Mouse (Mus musculus): ENCODE measurements at regions not wholly inside any gene's neighbourhood (a gene's known extent, or its start where the extent isn't known, plus 50 kb on each side); places are given as distances from the start of the nearest gene placed in this dataset.
A peak's percentile ranks its signal among the peaks of the same experiment; 100 is the strongest.

DNA sequence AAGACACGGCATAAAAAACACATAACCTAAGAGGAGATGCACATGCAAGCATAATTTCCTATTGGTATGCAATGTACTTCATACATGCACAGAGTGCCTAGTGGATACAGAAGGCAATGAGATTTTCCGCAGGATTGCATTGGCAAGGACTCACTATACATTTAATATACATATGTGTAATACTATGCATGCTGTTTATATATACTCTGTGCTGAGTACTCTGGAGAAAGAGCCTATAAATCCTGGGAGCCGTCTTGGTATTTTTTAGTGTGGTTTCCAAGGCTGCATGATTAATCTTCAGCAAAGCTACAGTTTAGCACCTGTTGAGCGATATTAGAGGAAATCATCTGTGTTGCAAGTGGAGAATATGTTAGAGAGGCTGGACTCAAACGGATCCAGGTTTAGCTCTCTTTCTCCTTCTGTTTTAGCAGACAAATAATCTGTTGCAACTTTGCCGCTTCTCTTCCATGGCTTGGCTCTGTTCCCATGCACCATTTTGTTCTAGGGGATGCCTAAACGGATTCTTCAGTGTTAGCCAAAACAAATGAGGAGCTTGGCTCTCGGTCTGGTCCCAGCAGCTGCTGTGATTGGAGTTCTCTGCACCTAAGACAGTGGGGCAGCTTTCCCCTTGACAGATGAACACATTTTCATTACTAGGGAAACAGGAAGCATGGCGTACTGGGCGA is 459.0 kb downstream of the Sorl1 start:
- peak; percentile 57 for DNase-seq

DNA sequence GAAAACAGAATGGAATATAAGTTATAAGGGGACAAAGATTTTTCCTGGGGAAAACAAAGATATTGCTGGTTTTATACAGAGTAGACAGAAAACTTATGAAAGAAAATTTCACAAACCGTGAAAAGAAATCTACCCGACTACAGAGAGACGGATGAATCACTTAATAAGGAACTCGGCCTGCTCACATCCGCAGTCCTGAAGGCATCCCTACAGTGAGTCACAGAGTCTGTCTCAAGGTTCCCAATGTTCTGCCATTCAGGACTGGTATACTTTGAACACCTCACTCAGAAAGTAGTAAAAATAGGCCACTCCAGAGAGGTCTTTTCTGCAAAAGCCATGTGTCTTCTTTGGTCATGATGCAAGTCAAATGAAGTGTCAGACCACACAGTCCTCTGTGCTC is 463.5 kb downstream of the Sorl1 start:
- no peak for DNase-seq

DNA sequence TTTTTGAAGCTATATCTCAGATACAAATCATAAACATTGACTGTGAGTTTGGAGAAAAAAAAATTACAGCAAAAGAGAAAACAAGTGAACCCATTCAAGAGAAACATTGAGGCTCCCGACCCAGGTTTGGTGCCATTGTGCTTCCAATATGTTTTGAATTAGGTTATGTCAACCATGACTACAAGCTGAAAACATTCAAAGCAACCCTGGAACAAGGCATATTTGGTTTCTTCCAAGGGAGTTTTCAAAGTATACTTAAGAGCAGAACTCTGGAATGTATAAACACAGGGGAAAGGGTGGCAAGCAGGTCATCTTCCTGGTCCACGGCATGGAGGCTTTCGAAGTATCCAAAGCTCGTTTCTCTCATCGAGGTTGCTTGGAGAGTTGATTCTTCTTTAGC is 464.1 kb downstream of the Sorl1 start:
- DNase-seq: no peak

DNA sequence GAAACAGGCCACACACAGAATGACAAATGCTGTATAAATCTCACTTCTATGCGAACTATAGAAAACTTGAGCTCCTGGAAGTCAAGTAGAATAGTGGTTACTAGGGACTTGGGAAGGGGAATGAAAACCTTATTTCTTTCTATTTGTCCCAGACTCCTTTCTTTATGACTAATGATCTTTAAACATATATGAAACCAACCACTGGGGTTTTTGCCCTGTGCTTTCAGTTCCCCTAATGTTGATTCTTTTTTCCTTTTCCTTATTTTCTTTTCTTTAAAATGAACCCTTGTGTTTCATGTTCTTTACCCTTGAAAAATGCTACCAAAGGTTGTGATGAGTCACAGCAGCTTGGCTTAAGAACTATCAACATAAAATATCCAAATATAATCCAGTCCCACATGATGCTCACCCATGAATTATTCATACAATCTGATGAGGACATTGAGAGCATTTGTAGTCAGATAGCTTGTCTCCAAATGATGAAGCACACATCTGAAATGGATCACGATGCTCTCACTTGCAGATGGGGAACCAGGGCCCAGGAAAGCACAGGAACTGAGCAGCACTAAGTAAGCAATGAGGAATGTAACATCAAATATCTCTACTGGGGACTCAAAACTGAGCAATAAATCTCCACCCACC is 470.2 kb upstream of the Ubash3b start:
- peak; percentile 21 for DNase-seq

DNA sequence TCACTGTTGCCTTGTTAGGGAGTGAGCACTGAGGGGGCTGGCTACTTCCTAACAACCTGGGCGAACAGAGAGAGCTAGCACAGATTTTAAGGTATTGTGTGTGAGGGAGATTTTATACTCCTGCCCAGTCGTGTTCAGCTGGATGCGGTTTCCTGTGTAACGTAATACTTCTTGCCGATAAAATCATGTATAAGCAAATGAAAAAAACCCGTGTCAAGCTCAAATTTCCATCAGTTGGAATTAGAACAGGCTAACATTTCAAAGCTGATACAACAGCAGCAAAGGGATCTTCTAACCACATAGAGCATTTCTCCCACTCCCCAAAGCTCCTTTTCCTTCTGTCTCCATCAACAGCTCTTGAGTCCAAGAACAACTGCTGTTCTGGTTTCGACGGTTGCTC is 459.8 kb upstream of the Ubash3b start:
- no peak for DNase-seq

DNA sequence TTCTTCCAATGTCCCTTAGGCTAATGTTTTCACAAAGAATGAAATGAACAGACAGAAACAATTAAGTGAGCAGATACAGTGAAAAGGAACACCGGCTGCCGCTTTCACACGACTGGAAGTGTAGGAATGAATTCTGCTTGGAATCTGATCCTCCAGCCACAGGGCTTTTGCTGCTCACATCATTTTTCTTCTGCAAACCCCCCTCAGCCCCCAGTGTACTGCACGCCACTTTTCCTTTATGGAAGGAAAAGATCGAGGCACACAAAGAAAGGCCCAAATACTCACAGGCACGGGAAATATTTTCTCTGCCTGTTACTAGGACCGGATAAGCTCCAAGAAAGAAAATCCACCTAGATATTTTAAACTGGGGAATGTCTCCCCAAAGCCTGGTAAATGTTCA is 452.5 kb upstream of the Ubash3b start:
- no peak for DNase-seq

DNA sequence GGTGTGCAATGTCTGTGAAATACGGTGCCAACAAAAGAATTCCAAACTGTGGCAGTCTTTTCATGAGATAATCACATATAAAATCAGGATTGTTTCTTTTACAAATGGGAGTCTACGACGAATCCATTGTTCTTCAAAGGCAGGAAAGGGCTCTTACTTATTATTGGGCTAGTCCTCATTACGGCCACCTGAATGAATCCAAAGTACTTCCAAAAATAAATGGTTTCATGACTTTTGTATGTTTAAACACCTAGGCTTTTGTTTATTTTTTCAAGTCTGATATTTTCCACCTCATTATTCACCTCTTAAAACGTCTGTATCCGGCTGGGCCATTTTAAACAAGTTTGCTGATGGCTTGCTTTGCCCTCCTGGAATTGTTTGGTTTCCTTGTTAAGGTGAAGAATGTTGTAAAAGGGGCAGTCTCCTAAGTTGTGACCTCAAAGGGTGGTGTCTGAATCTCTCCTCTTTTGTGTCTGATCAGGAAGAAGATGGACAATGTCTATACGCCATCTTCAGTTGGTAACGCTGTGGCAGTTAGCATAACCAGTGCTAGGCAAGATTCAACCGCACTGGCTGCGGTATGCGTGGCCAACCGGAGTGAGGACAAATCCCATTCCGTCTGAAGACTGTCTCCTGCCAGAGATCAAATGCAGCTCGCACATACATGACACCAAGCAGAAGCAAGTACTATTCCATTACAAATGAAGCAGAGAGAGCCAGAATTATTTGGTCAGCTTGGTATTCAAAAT is 451.5 kb upstream of the Ubash3b start:
- no peak for DNase-seq

- DNase-seq: peak; percentile 25
These were observed 450.9 kb upstream of the Ubash3b start for GRCm38 (mm10) chr9:41612452-41612795.

DNA sequence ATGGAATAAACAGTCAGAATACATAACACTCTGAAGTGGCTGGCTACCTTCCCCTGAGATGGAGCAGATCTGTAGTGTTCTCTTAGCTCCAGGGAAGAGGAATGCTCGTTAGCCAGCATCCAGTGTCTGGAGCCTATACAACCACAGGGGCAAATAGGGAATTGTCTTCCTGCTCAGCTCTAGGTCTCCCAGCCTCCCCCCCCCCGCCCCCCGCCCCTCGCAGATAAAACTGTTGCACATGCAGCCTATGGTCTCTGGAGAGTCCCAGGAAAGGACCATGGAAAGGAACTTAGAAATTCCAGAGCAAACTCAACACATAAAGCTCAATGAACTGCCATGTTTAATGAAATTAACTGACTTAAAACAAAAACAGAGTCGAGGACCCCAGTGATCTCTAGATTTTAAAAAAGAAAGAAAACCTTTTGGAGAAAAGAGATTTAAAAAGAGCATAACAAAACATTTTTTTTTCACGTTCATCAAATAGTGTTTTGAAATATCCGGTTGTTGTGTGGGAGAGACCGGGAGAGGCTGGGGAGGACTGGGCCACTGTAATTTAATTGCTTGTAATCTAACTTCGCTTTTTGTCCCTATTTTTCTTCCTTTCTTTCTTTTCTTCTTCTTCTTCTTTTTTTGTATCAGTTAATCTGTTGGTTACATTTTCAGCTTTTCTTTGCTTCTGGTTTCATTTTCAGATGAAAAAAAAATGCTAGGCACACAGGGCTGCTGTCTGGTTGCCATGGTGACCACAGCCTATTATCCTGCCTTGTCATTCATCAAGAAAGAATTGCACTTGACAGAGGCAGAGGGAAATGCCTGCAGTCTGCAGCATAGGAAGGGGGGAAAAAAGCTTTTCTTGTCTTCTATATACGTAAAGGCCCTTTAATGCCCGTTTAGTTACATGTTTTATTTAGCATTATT is 450.3 kb upstream of the Ubash3b start:
- peak; percentile 67 for DNase-seq

- no peak for DNase-seq
These were observed 448.9 kb upstream of the Ubash3b start for GRCm38 (mm10) chr9:41610347-41610746.

GRCm38 (mm10) chr9:41606136-41606535 is 444.6 kb upstream of the Ubash3b start:
- no peak for DNase-seq

DNA sequence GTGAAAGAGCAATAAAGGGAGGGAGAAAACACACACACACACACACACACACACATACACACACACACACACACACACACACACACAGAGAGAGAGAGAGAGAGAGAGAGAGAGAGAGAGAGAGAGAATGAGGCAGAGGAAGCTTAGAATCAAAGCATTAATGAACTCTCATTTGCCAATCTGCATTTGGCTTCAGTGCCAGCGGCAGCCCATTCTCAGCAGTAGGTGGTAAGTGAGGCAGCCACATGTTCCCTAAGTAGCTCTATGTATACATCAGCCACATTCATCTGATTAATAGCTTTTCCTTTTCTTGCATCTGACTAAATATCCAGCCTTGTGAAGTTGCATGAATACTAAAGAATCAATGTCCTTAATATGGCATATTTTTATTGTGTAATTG is 443.4 kb upstream of the Ubash3b start:
- DNase-seq: no peak

GRCm38 (mm10) chr9:41600778-41601177 is 439.3 kb upstream of the Ubash3b start:
- no peak for DNase-seq

GRCm38 (mm10) chr9:41599874-41600273 is 438.4 kb upstream of the Ubash3b start:
- no peak for DNase-seq

- no peak for DNase-seq
These were observed 434.3 kb upstream of the Ubash3b start for GRCm38 (mm10) chr9:41595749-41596148.

DNA sequence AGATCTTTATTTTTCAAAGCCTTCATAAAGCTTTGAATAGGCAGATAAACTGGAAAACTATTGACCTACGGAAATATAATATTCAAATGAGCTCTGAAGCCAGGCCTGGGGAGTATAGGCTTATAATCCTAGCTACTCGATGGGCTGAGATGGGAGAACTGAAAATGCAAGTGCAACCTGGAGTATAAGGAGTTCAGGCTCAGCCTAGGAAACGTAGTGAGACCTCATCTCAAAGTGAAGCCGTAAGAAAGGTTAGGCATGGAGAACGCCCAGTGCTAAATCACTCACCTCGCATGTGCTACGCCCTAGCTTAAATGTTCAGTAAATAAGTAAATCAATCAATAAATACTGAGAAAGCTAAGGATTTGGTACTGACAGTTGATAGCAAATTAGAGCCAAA is 432.5 kb upstream of the Ubash3b start:
- DNase-seq: no peak

GRCm38 (mm10) chr9:41592900-41593690 is 431.6 kb upstream of the Ubash3b start:
- DNase-seq: no peak

GRCm38 (mm10) chr9:41592101-41592500 is 430.6 kb upstream of the Ubash3b start:
- no peak for DNase-seq

DNA sequence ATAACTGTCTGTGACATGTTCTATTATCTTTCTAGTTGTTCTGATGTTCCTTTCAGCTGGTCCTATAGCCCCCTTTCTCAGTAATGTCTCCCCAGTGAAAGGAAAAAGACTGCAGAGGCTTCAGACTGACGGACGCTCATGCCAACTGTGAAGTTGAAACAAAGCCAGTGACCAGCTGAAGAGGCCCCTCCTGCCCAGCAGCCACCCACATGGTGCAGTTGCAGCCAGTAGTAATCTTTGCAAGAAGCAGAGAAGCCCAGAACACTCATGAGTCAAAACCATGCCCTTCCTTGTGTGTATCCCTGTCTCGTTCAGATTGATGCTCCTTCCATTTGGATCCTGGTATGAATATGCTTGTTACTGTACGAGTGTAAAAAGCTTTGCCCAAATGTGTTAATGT is 428.7 kb upstream of the Ubash3b start:
- DNase-seq: peak; percentile 63

DNA sequence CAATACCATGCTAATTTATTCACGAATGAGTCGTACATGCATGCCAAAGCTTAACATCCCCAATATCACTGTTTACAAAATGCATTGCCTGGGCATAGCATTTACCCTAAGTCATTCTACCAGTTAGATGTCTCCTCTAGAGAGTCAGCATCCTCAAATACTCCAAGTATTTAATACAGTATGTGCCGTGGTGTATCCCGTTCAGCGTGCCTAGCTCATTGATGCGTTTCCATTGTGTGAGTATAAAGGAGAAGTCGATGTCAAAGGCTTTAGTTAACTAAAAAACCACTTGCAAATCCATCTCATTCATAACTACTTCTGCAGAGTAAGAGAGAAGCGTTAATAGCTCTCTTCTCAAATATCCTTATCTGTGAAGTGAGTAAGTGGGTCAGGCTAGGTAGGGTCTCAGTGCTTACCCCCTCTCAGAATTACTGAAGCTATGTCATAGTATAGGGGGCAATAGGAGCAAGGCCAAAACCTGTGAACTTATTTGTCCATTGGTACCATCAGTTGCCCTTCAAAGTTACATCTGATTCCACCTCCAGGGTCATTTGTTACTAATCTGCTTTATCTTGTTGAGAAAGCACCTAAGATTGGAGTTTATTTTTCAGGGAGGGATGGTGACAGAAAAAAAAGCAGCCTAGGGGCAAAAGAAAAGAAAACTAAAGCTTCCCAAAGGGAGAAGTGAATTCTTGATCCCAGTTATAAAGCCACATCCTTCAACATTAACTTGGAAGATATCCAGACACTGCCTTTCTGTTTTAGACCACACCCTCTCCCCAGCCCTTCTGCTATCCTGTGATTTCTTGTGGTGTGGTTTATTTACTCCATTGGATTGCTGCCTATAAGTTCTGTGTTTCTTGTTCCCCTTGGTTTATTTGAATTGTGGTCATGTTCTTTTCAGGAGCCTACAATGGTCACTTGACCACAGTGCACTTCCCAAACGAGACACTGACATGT is 427.2 kb upstream of the Ubash3b start:
- no peak for DNase-seq

DNA sequence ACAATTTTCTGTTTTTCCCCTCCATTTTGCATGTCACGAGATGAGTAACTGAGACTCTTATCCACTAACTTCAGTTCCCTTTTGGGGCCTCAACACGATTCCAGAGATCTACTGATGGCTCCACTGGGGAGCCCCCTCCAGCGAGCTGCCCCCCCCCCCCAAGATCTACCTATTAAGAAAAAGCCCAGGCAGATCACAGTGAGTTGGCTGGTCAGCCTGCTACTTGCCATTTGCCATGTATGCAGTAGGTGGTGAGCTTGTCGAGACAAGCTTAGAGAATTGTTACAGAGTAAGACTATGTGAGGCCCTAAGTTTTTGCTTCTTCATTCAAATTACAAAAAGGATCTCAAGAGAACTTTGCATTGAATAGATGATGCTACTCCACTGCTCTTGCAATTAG is 426.3 kb upstream of the Ubash3b start:
- DNase-seq: no peak

Measured in right cerebral cortex, adult 18-20 months (tissue).